9 mouse cellular contexts compared by ENCODE assay signal in genomic region chr3:45375761-45376500, GRCm38 (mm10). TPM values are rescaled to one million over a fixed set of nuclear protein-coding genes. Genes with fewer than 3 reads are reported as not detected.
DNase-seq lines count a peak whose midpoint lies in the region; TF ChIP-seq lines count a peak whose summit lies in the region.
"Had no signal": no experiment of that assay in that cellular context is flagged by ENCODE, and none has a peak within 500 bp of the region (broad histone marks: within the 10 kb centered on the region; RNA-seq: fewer than 3 reads in every experiment).

No protein-coding gene starts in this region.

- peak overlapping the region; percentile 81 for H3K4me3 ChIP-seq in left cerebral cortex, adult 2 months
- H3K4me3 ChIP-seq: erythroblast, embryonic 14.5 days had no signal

- peak overlapping the region; percentile 89 for H3K27ac ChIP-seq in left cerebral cortex, adult 2 months

- intact Hi-C loops in left cerebral cortex, adult 2 months (cut with DNase I), result loop anchor here (5.0 to 10.0 kb wide), 2 partner anchors 176 to 1619 kb away; no protein-coding TSS in a partner anchor

- peak; percentile 82 for TF ChIP-seq CTCF in left cerebral cortex, adult 2 months (IDR thresholded peaks at IDR 0.05)

- peak; percentile 84 for DNase-seq in ZHBTc4 (ENCODE audit: low read depth, low spot score)
- peak; percentile 81 to 86 for DNase-seq in cerebellum, postnatal 25 days
- DNase-seq in gastrocnemius, adult 18-20 months (ENCODE audit: low spot score), result peak; percentile 50
- peak; percentile 6 for DNase-seq in induced T-regulatory cell, adult 2 months (ENCODE audit: low read depth)
- DNase-seq in left cerebral cortex, adult 2 months (ENCODE audit: extremely low spot score in 1 of 2, low spot score in 2 of 2), result peak; percentile 83 to 86
- DNase-seq in lung, postnatal 36 days, result peak; percentile 59
- peak; percentile 81 for DNase-seq in right cerebral cortex, postnatal 14 days
- no peak for DNase-seq in natural killer cell, adult 2 months (ENCODE audit: low spot score in 2 of 2)

RNA-seq across cellular contexts. Expression of gene Pcdh10, which starts 2.3 kb away (rescaled TPM):
- total RNA-seq in gastrocnemius, adult 18-20 months (2021), result under 1 TPM; 0.07 to 0.28 TPM
- total RNA-seq in left cerebral cortex, adult 2 months (2021), result 100 to 1,000 TPM; 201 to 203 TPM

Comparison
In these comparisons a context has a peak if more than half of its experiments do, and no peak if none do; other contexts are left out.
1. DNase-seq: peak in ZHBTc4 (single experiment), cerebellum, postnatal 25 days (2 of 2), gastrocnemius, adult 18-20 months (single experiment), induced T-regulatory cell, adult 2 months (single experiment), left cerebral cortex, adult 2 months (2 of 2), lung, postnatal 36 days (single experiment) and right cerebral cortex, postnatal 14 days (single experiment); none in natural killer cell, adult 2 months (0 of 2).
2. RNA of gene Pcdh10, which starts 2.3 kb away (total RNA-seq): 201 to 203 TPM in left cerebral cortex, adult 2 months; 0.07 to 0.28 TPM in gastrocnemius, adult 18-20 months; every median in the first group is over 100 times any median in the second.